Mouse (Mus musculus) gastrocnemius, adult 2 months (tissue): ENCODE data around the gene Nat8. TPM values are rescaled to one million over a fixed set of nuclear protein-coding genes. Genes with fewer than 3 reads are reported as not detected.
"Not testable (repeated sequence)": the region's sequence is repeated elsewhere in the genome, so short reads cannot be mapped to it uniquely, and the experiment has no call there.

Experiments
- DNase-seq: peaks from one replicate; pipeline ENCODE4 v3.0.0; 2022
- H3K27ac ChIP-seq: fragments of 200-600 bp; 2 replicates; pipeline ENCODE4 v1.8.1; 2022; ENCODE audit warnings: mild to moderate bottlenecking
- H3K4me3 ChIP-seq: fragments of 200-600 bp; 2 replicates; pipeline ENCODE4 v1.8.1; 2022; ENCODE audit warnings: mild to moderate bottlenecking, moderate library complexity
- CTCF ChIP-seq: fragments of 200-600 bp; IDR thresholded peaks from 2 replicates; pipeline ENCODE4 v1.8.1; 2022; ENCODE audit warnings: antibody characterized with exemption, mild to moderate bottlenecking, moderate library complexity
- intact Hi-C: fragments of 180-260 bp; cut with DNase I; formaldehyde crosslinking; loops from one replicate; pipeline ENCODE4 v1.15.1; 2025
- microRNA-seq: library from miRNA; unstranded; fragments of <30 nt; microRNA quantifications from one replicate; pipeline ENCODE4 v1.2.0, GENCODE M21; 2021
- total RNA-seq, 2 experiments: library from RNA; stranded (reverse); gene quantifications; 2 replicates each; pipeline ENCODE4 v1.2.3; 2021

Nat8 gene
- total RNA-seq, 2 experiments from 2014 or later, result not detected

DNA sequence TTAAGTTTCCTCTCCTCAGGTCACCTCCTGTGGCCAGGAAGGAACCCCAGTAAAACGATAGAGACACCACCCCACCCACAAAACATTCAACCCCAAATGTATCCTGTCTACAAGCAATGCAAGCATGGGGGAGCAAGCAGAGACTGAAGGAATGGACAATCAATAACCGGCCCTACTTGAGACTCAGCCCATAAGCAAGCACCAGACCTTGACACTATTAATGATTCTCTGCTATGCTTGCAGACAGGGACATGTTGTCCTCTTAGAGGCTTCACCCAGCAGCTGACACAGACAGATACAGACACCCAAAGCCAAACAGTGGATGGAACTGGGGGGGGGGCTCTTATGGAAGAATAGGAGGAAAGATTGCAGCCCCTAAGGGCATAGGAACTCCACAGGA lies 6.0 kb downstream of the Nat8 start:
- Histone ChIP-seq H3K4me3 (no peak overlapping the region), H3K27ac (no peak overlapping the region)
- intact Hi-C loops, result no loop called here
- TF ChIP-seq CTCF, result no peak
- DNase-seq, result no peak

DNA sequence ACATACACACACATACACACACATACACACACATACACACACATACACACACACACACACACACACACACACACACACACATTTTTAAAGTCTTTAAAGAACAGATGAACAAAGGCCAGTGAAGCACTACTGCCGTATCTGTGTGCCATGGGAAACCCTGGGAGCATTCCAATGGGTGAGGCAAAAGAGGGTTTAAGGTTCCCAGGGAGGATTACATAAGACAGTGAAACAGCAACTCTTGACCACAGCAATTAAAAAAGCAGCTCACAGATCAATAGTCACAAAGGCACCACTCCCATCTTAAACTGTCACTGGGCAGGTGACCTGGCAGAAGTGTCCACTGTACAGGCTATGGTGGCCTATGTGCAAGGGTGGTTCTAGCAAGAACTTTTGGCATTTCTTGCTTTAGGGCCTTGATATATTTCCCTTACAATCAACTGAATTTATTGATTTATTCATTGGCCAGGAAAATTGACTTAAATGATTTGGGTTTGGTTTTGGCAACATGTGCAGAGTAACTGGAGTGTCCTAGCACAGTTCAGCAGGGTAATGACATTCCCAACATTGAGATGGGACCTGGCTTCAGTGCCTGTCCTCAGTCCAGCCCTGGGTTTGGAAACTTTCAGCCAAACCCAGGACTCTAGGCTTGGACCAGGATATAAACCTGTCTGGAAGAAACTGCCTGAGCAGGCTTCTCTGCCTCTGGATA lies 8.3 kb downstream of the Nat8 start:
- H3K27ac ChIP-seq, result no peak overlapping the region
- H3K4me3 ChIP-seq, result no peak overlapping the region
- no peak for TF ChIP-seq CTCF
- no peak for DNase-seq
- intact Hi-C loops, result no loop called here

DNA sequence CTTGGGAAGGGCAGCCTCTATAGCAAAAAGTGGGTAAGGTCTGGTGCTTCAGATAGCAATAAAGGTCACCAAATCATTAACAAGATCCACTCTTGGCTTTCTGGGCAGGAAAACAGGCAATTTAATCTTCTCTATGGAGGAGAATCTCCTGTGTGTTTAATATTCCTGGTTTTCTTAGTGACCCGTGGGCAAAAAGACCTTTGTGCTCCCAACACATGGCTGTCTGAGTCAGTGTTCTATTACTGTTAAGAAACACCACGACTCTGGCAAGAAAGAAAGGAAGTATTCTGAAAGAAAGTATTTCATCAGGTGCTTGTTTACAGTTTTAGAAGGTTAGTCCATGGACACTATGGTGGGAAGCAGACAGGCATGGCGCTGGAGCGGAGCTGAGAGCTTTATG lies 9.6 kb downstream of the Nat8 start:
- no peak for DNase-seq

DNA sequence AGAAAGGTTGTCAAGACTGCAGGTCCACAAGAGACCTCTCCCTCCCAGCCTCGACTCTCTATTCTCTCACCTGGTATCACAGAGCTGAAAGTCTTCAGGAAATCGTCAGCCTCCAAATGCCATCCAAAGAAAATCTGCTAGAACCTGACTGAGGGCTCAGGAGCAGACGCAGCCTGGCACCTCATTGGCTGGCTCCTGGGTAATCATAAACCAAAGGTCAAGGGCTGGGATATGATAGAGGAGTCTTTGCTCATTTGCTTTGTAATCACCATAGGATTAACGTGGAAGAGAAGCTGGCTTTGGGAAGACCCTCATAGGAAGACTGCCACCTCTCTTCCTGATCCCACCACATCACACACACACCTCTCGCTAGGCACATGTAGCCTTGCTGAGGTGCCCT lies 11.0 kb downstream of the Nat8 start, which contains the start of the genes Nat8f6 and Nat8f5:
Gene Nat8f6 (minus strand): TSS at position 118 of the 400 bp plus-strand sequence.
Gene Nat8f5 (minus strand): TSS at position 136 of the 400 bp plus-strand sequence.
- no peak for TF ChIP-seq CTCF
- DNase-seq, result no peak
- no peak within 1 kb of the TSS for H3K4me3 ChIP-seq
- no peak within 1 kb of the TSS for H3K27ac ChIP-seq
- intact Hi-C loops, result no loop called here

More for the DNA sequence above, 9.6 kb downstream of the Nat8 start:
- H3K27ac ChIP-seq, result no peak overlapping the region
- no peak for TF ChIP-seq CTCF
- no peak overlapping the region for H3K4me3 ChIP-seq
- intact Hi-C loops, result no loop called here

DNA sequence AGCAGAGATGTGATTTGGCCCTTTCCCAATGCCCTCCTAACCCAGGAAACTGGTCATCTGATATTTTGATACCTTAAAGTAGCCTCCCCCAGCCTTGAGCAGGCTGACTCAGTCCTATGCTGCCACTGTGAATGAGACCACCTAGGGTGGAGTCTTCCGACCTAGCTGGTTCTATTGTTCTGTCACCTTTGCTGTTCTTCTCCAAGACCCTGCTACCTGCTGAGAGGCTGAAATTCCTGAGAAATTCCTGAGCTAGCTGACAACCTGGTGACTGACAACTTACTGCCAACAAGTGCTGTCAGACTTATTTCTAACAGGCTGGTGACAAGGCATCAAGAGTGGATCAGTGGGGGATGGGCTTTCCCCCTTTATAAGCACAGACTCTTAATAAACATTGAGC lies 13.5 kb downstream of the Nat8 start:
- Histone ChIP-seq H3K27ac (no peak overlapping the region), H3K4me3 (no peak overlapping the region)
- intact Hi-C loops, result no loop called here
- TF ChIP-seq CTCF, result no peak
- DNase-seq, result no peak

DNA sequence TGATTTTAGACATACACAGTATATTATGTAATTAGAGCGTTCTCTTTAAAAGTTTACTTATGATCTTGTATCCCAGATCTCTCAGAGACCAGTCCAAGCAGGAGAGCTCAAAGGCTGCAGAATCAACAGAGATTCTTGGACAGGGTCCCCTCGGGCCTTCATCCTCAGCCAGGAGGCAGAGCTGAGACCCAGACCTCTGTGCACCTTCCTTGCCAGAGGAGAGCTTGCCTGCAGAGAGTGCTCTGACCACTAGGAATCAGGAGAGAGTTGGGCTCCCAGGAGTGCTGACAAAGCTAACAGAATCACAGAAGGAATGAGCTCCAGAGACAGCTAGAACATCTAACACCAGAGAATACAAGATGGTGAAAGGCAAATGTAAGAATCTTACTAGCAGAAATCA lies 18.5 kb downstream of the Nat8 start:
- no peak overlapping the region for H3K4me3 ChIP-seq
- no peak overlapping the region for H3K27ac ChIP-seq
- intact Hi-C loops, result no loop called here
- no peak for TF ChIP-seq CTCF
- DNase-seq, result no peak

DNA sequence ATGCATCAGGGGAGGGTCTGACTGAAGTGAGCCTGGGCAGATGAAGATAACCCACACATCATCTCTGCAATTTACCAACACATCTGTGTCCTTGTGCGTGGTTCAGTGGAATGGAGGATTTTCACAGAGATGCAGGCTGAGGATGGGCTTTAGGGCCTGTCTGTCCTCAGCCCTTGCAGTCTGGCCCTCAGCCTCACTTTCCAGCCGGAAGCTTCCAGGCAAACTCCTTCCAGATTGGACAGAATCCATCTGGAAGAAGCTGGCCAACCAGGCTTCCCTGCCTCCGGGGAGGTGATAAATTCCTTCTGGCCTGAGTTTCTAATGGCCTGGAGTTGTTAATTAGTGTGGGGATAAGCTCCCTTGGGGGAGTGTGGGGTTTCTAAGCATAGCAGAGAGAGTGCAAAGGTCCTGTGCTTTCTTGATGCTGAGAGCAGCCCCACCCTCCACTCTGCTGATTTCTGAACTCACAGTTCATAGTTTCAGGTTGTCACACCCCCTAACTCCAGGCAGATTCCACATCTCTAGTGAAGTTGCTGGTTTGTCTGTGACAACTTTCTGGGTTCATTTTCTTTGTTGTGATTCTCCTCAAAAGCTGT lies 20.8 kb downstream of the Nat8 start:
- DNase-seq, H3K27ac ChIP-seq, intact Hi-C loops, H3K4me3 ChIP-seq: not testable (repeated sequence)

DNA sequence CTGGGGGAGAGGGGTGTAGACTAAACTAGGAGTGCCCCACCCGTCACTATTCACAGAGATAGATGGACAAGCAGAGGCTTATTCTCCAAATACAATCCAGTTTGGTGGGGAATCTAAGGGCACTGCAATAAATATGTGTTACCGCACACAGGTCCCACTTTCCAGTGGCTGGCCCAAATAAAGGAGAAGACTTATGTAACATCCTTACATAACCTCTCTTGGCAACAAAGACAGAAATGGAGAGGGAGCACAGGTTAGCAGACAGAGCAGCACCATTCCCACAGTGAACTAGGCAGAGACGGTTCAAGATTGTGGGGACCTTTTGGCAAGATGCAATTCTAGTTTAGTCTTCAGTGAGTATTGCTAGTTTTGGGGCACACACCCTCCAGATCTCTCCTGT lies 21.4 kb downstream of the Nat8 start:
- H3K27ac ChIP-seq, H3K4me3 ChIP-seq, intact Hi-C loops, DNase-seq: not testable (repeated sequence)

DNA sequence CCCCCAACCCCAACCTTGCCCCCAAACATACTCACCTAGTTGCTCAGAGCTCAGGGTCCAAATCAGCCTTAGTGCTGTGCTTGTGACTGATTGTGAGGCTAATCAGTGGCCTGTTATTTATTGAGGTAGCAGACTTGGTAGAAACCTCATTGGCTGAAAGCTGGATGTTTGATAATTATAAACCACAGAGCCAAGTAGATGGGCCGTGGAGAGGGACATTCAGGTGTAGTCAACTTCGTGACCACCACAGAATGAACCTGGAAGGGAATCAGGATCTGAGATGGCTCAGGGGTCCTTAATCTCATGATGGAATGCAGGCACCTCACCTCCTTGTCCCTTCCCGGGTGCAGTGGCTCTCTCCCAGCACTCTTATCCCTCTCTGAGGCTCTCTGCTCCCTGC lies 22.1 kb downstream of the Nat8 start:
- H3K4me3 ChIP-seq, H3K27ac ChIP-seq, intact Hi-C loops, DNase-seq: not testable (repeated sequence)

DNA sequence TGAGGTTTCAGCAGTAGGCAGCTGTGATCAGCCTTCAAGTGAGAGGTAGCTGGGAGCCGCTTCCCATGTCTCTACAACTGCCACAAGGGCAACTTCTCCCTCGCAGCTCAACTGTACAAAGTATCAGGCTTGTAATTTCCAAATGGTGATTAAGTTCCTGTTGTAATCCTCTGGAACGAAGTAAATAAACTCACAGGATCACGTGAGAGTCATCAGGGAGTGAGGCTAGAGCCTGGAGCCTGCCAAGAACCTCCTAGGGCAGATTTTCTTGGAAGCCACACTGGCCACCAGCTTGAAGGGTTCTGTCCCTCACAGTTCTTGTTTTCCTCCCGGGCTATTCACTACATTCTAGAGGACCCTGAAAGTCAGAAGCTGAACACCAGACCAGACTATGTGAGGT lies 28.7 kb downstream of the Nat8 start:
- DNase-seq, result peak; percentile 31
- intact Hi-C loops, H3K27ac ChIP-seq, H3K4me3 ChIP-seq: not testable (repeated sequence)

Small RNA genes lying within 50 kb of the gene (microRNA-seq; reads per million reads assigned to microRNA genes)
- not detected for gene Mir6375

Other genes with a start within 250 kb of the Nat8 start
- gene Alms1, start 244.6 kb downstream of the Nat8 start, total RNA-seq, result under 1 TPM; 0.54 to 0.78 TPM
- under 1 TPM in 1 of 2 experiments, not detected in 1; 0.13 TPM for gene Nat8f7, start 118.9 kb downstream of the Nat8 start, total RNA-seq
- gene Nat8f3, start 66.3 kb downstream of the Nat8 start, total RNA-seq, result not detected
- gene Nat8f6, start 11.1 kb downstream of the Nat8 start, total RNA-seq, result not detected
- not detected for gene Nat8f5, start 11.1 kb downstream of the Nat8 start, total RNA-seq
- not detected for gene Nat8f2, start 37.1 kb upstream of the Nat8 start, total RNA-seq
- under 1 TPM; 0.15 to 0.28 TPM for gene Nat8f4, start 72.8 kb upstream of the Nat8 start, total RNA-seq
- gene Tprkb, start 79.8 kb upstream of the Nat8 start, total RNA-seq, result 10 to 100 TPM; 17.0 to 18.7 TPM
- 1 to 10 TPM in 1 of 2 experiments, under 1 TPM in 1; 0.97 to 2.2 TPM for gene Nat8f1, start 83.6 kb upstream of the Nat8 start, total RNA-seq
- gene Dusp11, start 129.6 kb upstream of the Nat8 start, total RNA-seq, result 10 to 100 TPM; 29.2 to 36.5 TPM
- not detected for gene Figla, start 184.1 kb upstream of the Nat8 start, total RNA-seq
- under 1 TPM in 1 of 2 experiments, not detected in 1; 0.11 TPM for gene Add2, start 196.6 kb upstream of the Nat8 start, total RNA-seq